Mouse (Mus musculus) stomach, embryonic 14.5 days (tissue): Measurements from ENCODE around the gene Rpl11. TPM values are rescaled to one million over a fixed set of nuclear protein-coding genes. Genes with fewer than 3 reads are reported as not detected.

ENCODE experiments used
- ATAC-seq: fragments of 200-750 bp; cut with Nextera tagmentation; 2 replicates; pipeline ENCODE4 v1.8.0; 2017; ENCODE audit warnings: low read depth, moderate TSS enrichment; ENCODE audit not compliant: insufficient number of reproducible peaks, insufficient read depth, low FRiP score
- H3K27ac ChIP-seq: fragments of 300-500 bp; sonication (generic); 2 replicates; pipeline ENCODE4 v1.5.1; 2014; ENCODE audit warnings: mild to moderate bottlenecking, low read length, moderate library complexity, mixed read lengths
- H3K27me3 ChIP-seq: fragments of 300-500 bp; sonication (generic); 2 replicates; pipeline ENCODE4 v1.6.1; 2014; ENCODE audit warnings: low read length, control low read depth, mixed read lengths; ENCODE audit not compliant: control insufficient read depth, insufficient read depth
- H3K36me3 ChIP-seq: fragments of 300-500 bp; sonication (generic); 2 replicates; pipeline ENCODE4 v1.6.1; 2014; ENCODE audit warnings: mild to moderate bottlenecking, control low read depth, low read length, moderate library complexity, mixed read lengths; ENCODE audit not compliant: control insufficient read depth, insufficient read depth
- H3K4me1 ChIP-seq: fragments of 300-500 bp; sonication (generic); 2 replicates; pipeline ENCODE4 v1.6.1; 2014; ENCODE audit warnings: low read length, control low read depth, mixed read lengths; ENCODE audit not compliant: control insufficient read depth, insufficient read depth
- H3K4me2 ChIP-seq: fragments of 300-500 bp; sonication (generic); replicated peaks from 2 replicates; pipeline ENCODE4 v1.6.1; 2014; ENCODE audit warnings: low read depth, low read length, control low read depth
- H3K4me3 ChIP-seq: fragments of 300-500 bp; sonication (generic); 2 replicates; pipeline ENCODE4 v1.5.1; 2014; ENCODE audit warnings: low read depth, low read length, control low read depth
- H3K9ac ChIP-seq: fragments of 300-500 bp; sonication (generic); replicated peaks from 2 replicates; pipeline ENCODE4 v1.6.1; 2014; ENCODE audit warnings: low read depth, mild to moderate bottlenecking, control low read depth, low read length, moderate library complexity, mixed read lengths
- H3K9me3 ChIP-seq: fragments of 300-500 bp; sonication (generic); 2 replicates; pipeline ENCODE4 v1.6.1; 2016; ENCODE audit warnings: low read depth, low read length, control low read depth; ENCODE audit not compliant: control insufficient read depth
- WGBS: fragments of 180-500 bp; shearing (Covaris S2); extraction: QIAGEN DNeasy Blood & Tissue Kit; methylation state at CpG from one replicate; pipeline ENCODE4 v1.1.7; 2014; 5-methylcytosine and 5-hydroxymethylcytosine counted together
- polyA plus RNA-seq: library from polyadenylated mRNA; unstranded; fragments of >200 nt; fragmentation: Nextera tagmentation; extraction: Ambion mirVana; gene quantifications from 2 replicates; pipeline ENCODE4 v1.2.1, GENCODE M21; 2014

Gene Rpl11
- polyA plus RNA-seq, 1 experiment from 2014 or later = 533 TPM

GRCm38 (mm10) chr4:136027416-136028131 is 25.7 kb downstream of the Rpl11 start:
- Histone ChIP-seq H3K36me3 (no peaks in the 10 kb centered on the region), H3K27ac (no peak overlapping the region), H3K4me2 (no peak overlapping the region), H3K9me3 (no peaks in the 10 kb centered on the region), H3K4me1 (no peaks in the 10 kb centered on the region), H3K9ac (no peak overlapping the region), H3K4me3 (no peak overlapping the region), H3K27me3 (no peaks in the 10 kb centered on the region)
- ATAC-seq = no peak
- 72% methylated on average over 8 of the region's 8 CpGs for WGBS

GRCm38 (mm10) chr4:136025350-136025749 is 27.9 kb downstream of the Rpl11 start:
- Histone ChIP-seq H3K36me3 (no peaks in the 10 kb centered on the region), H3K27me3 (no peaks in the 10 kb centered on the region), H3K4me3 (no peak overlapping the region), H3K4me1 (0 out of 2 replicates have a peak, but pooled peaks cover 3% of the 10 kb centered on the region), H3K9me3 (no peaks in the 10 kb centered on the region), H3K27ac (no peak overlapping the region), H3K9ac (no peak overlapping the region), H3K4me2 (no peak overlapping the region)
- ATAC-seq = no peak
- 70% methylated on average over 1 of the region's 1 CpGs for WGBS

- no peaks in the 10 kb centered on the region for H3K27me3 ChIP-seq
- H3K36me3 ChIP-seq = no peaks in the 10 kb centered on the region
- H3K27ac ChIP-seq = no peak overlapping the region
- no peak overlapping the region for H3K4me3 ChIP-seq
- H3K4me1 ChIP-seq = peaks cover 9% of the 10 kb centered on the region; the same call in 1 of the 2 replicates
- no peaks in the 10 kb centered on the region for H3K9me3 ChIP-seq
- ATAC-seq = no peak
- H3K9ac ChIP-seq = no peak overlapping the region
- WGBS = 94% methylated on average over 9 of the region's 9 CpGs
- H3K4me2 ChIP-seq = no peak overlapping the region
Observed at GRCm38 (mm10) chr4:136022924-136023323, 30.3 kb downstream of the Rpl11 start.

GRCm38 (mm10) chr4:136021549-136022047 is 31.6 kb downstream of the Rpl11 start, which contains the start of gene Eloa:
Gene Eloa (minus strand): TSS chr4:136021763.
- Histone ChIP-seq H3K36me3 (no peaks in the 10 kb centered on the region), H3K4me2 (peak within 1 kb of the TSS; percentile 78), H3K9ac (peak within 1 kb of the TSS; percentile 85), H3K4me3 (peak within 1 kb of the TSS; percentile 79), H3K4me1 (peaks cover 9% of the 10 kb centered on the region; the same call in 1 of the 2 replicates), H3K27ac (peak within 1 kb of the TSS; percentile 56; the same call in 1 of the 2 replicates), H3K27me3 (no peaks in the 10 kb centered on the region), H3K9me3 (no peaks in the 10 kb centered on the region)
- WGBS = under 1% methylated on average over 47 of the region's 48 CpGs
- peak; percentile 99 for ATAC-seq

GRCm38 (mm10) chr4:136020743-136021548 is 32.3 kb downstream of the Rpl11 start:
- Histone ChIP-seq H3K9ac (peak overlapping the region; percentile 85), H3K27me3 (no peaks in the 10 kb centered on the region), H3K4me2 (peak overlapping the region; percentile 78), H3K27ac (peak overlapping the region; percentile 56; the same call in 1 of the 2 replicates), H3K9me3 (no peaks in the 10 kb centered on the region), H3K4me3 (peak overlapping the region; percentile 79), H3K4me1 (peaks cover 9% of the 10 kb centered on the region; the same call in 1 of the 2 replicates), H3K36me3 (no peaks in the 10 kb centered on the region)
- under 1% methylated on average over 62 of the region's 62 CpGs for WGBS
- ATAC-seq = peak; percentile 70; the same call in 1 of the 2 replicates

- H3K27me3 ChIP-seq = no peaks in the 10 kb centered on the region
- H3K36me3 ChIP-seq = peaks cover 20% of the 10 kb centered on the region; the same call in 1 of the 2 replicates
- no peak overlapping the region for H3K4me3 ChIP-seq
- no peak overlapping the region for H3K9ac ChIP-seq
- H3K27ac ChIP-seq = no peak overlapping the region
- H3K4me1 ChIP-seq = peaks cover 9% of the 10 kb centered on the region; the same call in 1 of the 2 replicates
- WGBS = 96% methylated on average over 3 of the region's 3 CpGs
- H3K4me2 ChIP-seq = no peak overlapping the region
- H3K9me3 ChIP-seq = no peaks in the 10 kb centered on the region
- ATAC-seq = no peak
Observed at GRCm38 (mm10) chr4:136016059-136016602, 37.1 kb downstream of the Rpl11 start.

GRCm38 (mm10) chr4:136010586-136010985 is 42.6 kb downstream of the Rpl11 start:
- Histone ChIP-seq H3K4me3 (no peak overlapping the region), H3K9ac (no peak overlapping the region), H3K27ac (no peak overlapping the region), H3K9me3 (no peaks in the 10 kb centered on the region), H3K36me3 (peaks cover 68% of the 10 kb centered on the region), H3K27me3 (no peaks in the 10 kb centered on the region), H3K4me1 (no peaks in the 10 kb centered on the region), H3K4me2 (no peak overlapping the region)
- ATAC-seq = no peak
- 92% methylated on average over 4 of the region's 4 CpGs for WGBS

- H3K4me1 ChIP-seq = no peaks in the 10 kb centered on the region
- H3K4me2 ChIP-seq = no peak overlapping the region
- H3K27ac ChIP-seq = no peak overlapping the region
- WGBS = 80% methylated on average over 8 of the region's 8 CpGs
- H3K9me3 ChIP-seq = no peaks in the 10 kb centered on the region
- no peaks in the 10 kb centered on the region for H3K27me3 ChIP-seq
- no peak overlapping the region for H3K4me3 ChIP-seq
- H3K9ac ChIP-seq = no peak overlapping the region
- peaks cover 81% of the 10 kb centered on the region for H3K36me3 ChIP-seq
- ATAC-seq = no peak
Observed at GRCm38 (mm10) chr4:136008782-136009447, 44.3 kb downstream of the Rpl11 start.
